Mouse (Mus musculus) spleen, postnatal 10 days (tissue): Measurements from ENCODE around the gene Btf3l4.

Source experiments
- DNase-seq, 2 experiments: peaks; one replicate each; pipeline ENCODE4 v3.0.0; 2021 to 2022; ENCODE audit warnings: low spot score in 2 of 2

Btf3l4 gene

GRCm38 (mm10) chr4:108832916-108833827 is at the start of gene Btf3l4:
Gene Btf3l4 (minus strand): TSS chr4:108833614.
- peak; percentile 84 to 93 for DNase-seq

- DNase-seq: peak; percentile 54 to 81
Observed at GRCm38 (mm10) chr4:108878963-108879822, 45.8 kb upstream of the Btf3l4 start, which contains the start of gene Rab3b. Gene Rab3b (plus strand): TSS chr4:108879063.

GRCm38 (mm10) chr4:108877901-108878300 is 44.5 kb upstream of the Btf3l4 start:
- no peak for DNase-seq

GRCm38 (mm10) chr4:108873746-108874145 is 40.3 kb upstream of the Btf3l4 start:
- DNase-seq: no peak

- peak; percentile 60 to 81 for DNase-seq
Observed at GRCm38 (mm10) chr4:108869730-108870374, 36.4 kb upstream of the Btf3l4 start.

- DNase-seq: no peak
Observed at GRCm38 (mm10) chr4:108866806-108867205, 33.4 kb upstream of the Btf3l4 start.

- peak; percentile 37 to 42 for DNase-seq
Observed at GRCm38 (mm10) chr4:108848505-108848848, 15.1 kb upstream of the Btf3l4 start, which contains the start of gene A730015C16Rik. Gene A730015C16Rik (minus strand): TSS chr4:108848619.

- DNase-seq: peak; percentile 65 to 74
Observed at GRCm38 (mm10) chr4:108847715-108848504, 14.5 kb upstream of the Btf3l4 start, which contains the start of gene Kti12. Gene Kti12 (plus strand): TSS chr4:108847785.

GRCm38 (mm10) chr4:108845824-108846569 is 12.6 kb upstream of the Btf3l4 start:
- DNase-seq: no peak

GRCm38 (mm10) chr4:108843336-108843735 is 9.9 kb upstream of the Btf3l4 start:
- no peak for DNase-seq

- DNase-seq: no peak
Observed at GRCm38 (mm10) chr4:108841920-108842578, 8.6 kb upstream of the Btf3l4 start.

GRCm38 (mm10) chr4:108838031-108838430 is 4.6 kb upstream of the Btf3l4 start:
- DNase-seq: no peak

- no peak for DNase-seq
Observed at GRCm38 (mm10) chr4:108835496-108835895, 2.1 kb upstream of the Btf3l4 start.

- no peak for DNase-seq
Observed at GRCm38 (mm10) chr4:108834971-108835311, 1.5 kb upstream of the Btf3l4 start.

- peak; percentile 54 to 76 for DNase-seq
Observed at GRCm38 (mm10) chr4:108834115-108834970, 929 bp upstream of the Btf3l4 start, which contains the start of gene Txndc12. Gene Txndc12 (plus strand): TSS chr4:108834601.

- no peak for DNase-seq
Observed at GRCm38 (mm10) chr4:108833828-108834114, 357 bp upstream of the Btf3l4 start.

GRCm38 (mm10) chr4:108830698-108831097 is 2.7 kb downstream of the Btf3l4 start:
- DNase-seq: no peak

- no peak for DNase-seq
Observed at GRCm38 (mm10) chr4:108826643-108827042, 6.8 kb downstream of the Btf3l4 start.

GRCm38 (mm10) chr4:108826096-108826495 is 7.3 kb downstream of the Btf3l4 start:
- no peak for DNase-seq
